ENCODE assay signal across 8 mouse cellular contexts in genomic region chr5:33275754-33276153, GRCm38 (mm10). TPM values are rescaled to one million over a fixed set of nuclear protein-coding genes. Genes with fewer than 3 reads are reported as not detected.
DNase-seq lines count a peak whose midpoint lies in the region; ATAC-seq and TF ChIP-seq lines count a peak whose summit lies in the region.

No protein-coding gene starts in this region.

- 0% methylated on average over 1 of the region's 1 CpGs for WGBS in cerebellum, adult 2 months
- WGBS in lung, embryonic 15.5 days: 11% methylated on average over 1 of the region's 1 CpGs
- WGBS in intestine, embryonic 16.5 days: 21% methylated on average over 1 of the region's 1 CpGs
- 9% methylated on average over 1 of the region's 1 CpGs for WGBS in stomach, embryonic 14.5 days

- no peak for TF ChIP-seq CTCF in cerebellum, adult 2 months (IDR thresholded peaks at IDR 0.05; ENCODE audit: borderline replicate concordance, insufficient read depth, low read depth, low read length)

- H3K9ac ChIP-seq in lung, embryonic 15.5 days: no peak overlapping the region
- no peak overlapping the region for H3K9ac ChIP-seq in intestine, embryonic 16.5 days (ENCODE audit: low read depth, low read length)
- no peak overlapping the region for H3K9ac ChIP-seq in stomach, embryonic 14.5 days (replicated peaks; ENCODE audit: low read depth, low read length)

- peak overlapping the region; percentile 69 for H3K4me3 ChIP-seq in cerebellum, adult 2 months (replicated peaks; ENCODE audit: insufficient read depth, low read depth, low read length)
- peak overlapping the region; percentile 91 for H3K4me3 ChIP-seq in lung, embryonic 15.5 days
- peak overlapping the region; percentile 70; the same call in 1 of the 2 replicates for H3K4me3 ChIP-seq in intestine, embryonic 16.5 days (ENCODE audit: low read length)
- H3K4me3 ChIP-seq in stomach, embryonic 14.5 days (ENCODE audit: low read depth, low read length): no peak overlapping the region

- H3K27ac ChIP-seq in cerebellum, adult 2 months (ENCODE audit: insufficient read depth, low read length): 0 out of 2 replicates have a peak overlapping the region, but pooled peaks have one; percentile 15
- H3K27ac ChIP-seq in lung, embryonic 15.5 days: no peak overlapping the region
- H3K27ac ChIP-seq in intestine, embryonic 16.5 days (ENCODE audit: low read length): no peak overlapping the region
- H3K27ac ChIP-seq in stomach, embryonic 14.5 days (ENCODE audit: low read length): no peak overlapping the region

- H3K36me3 ChIP-seq in lung, embryonic 15.5 days: 0 out of 2 replicates have a peak, but pooled peaks cover 9% of the 10 kb centered on the region
- H3K36me3 ChIP-seq in intestine, embryonic 16.5 days (ENCODE audit: control insufficient read depth, insufficient read depth, low read length): no peaks in the 10 kb centered on the region
- peaks cover 14% of the 10 kb centered on the region; the same call in 1 of the 2 replicates for H3K36me3 ChIP-seq in stomach, embryonic 14.5 days (ENCODE audit: control insufficient read depth, insufficient read depth, low read length)

- no peak for ATAC-seq in cerebellum, adult (ENCODE audit: insufficient number of reproducible peaks, low FRiP score, low TSS enrichment)
- no peak for ATAC-seq in lung, embryonic 15.5 days (ENCODE audit: borderline replicate concordance, extremely low read depth, low FRiP score, low TSS enrichment)
- ATAC-seq in intestine, embryonic 16.5 days: no peak
- no peak for ATAC-seq in stomach, embryonic 14.5 days (ENCODE audit: insufficient number of reproducible peaks, insufficient read depth, low FRiP score, low read depth)

- no peaks in the 10 kb centered on the region for H3K27me3 ChIP-seq in cerebellum, adult 2 months (ENCODE audit: control insufficient read depth, insufficient read depth, low read length)
- H3K27me3 ChIP-seq in lung, embryonic 15.5 days: no peaks in the 10 kb centered on the region
- H3K27me3 ChIP-seq in intestine, embryonic 16.5 days (replicated peaks; ENCODE audit: control insufficient read depth, insufficient read depth, low read length): no peaks in the 10 kb centered on the region
- no peaks in the 10 kb centered on the region for H3K27me3 ChIP-seq in stomach, embryonic 14.5 days (ENCODE audit: control insufficient read depth, insufficient read depth, low read length)

- peaks cover 18% of the 10 kb centered on the region for H3K4me1 ChIP-seq in cerebellum, adult 2 months (ENCODE audit: control insufficient read depth, insufficient read depth, low read length)
- H3K4me1 ChIP-seq in lung, embryonic 15.5 days: peaks cover 28% of the 10 kb centered on the region
- peaks cover 23% of the 10 kb centered on the region for H3K4me1 ChIP-seq in intestine, embryonic 16.5 days (ENCODE audit: control insufficient read depth, insufficient read depth, low read length)
- H3K4me1 ChIP-seq in stomach, embryonic 14.5 days (ENCODE audit: control insufficient read depth, insufficient read depth, low read length): peaks cover 22% of the 10 kb centered on the region

- DNase-seq in cerebellum, adult 2 months: peak in 1 of 2 experiments; percentile 29
- DNase-seq in lung, adult 18-20 months: no peak
- DNase-seq in thymus, postnatal 14 days: no peak
- DNase-seq in urinary bladder, postnatal 10 days (ENCODE audit: low spot score): no peak

- no peak for TF ChIP-seq POLR2A in cerebellum, adult 2 months (IDR thresholded peaks at IDR 0.05; ENCODE audit: borderline replicate concordance, insufficient read depth, low read length)

- peak overlapping the region; percentile 80 for H3K4me2 ChIP-seq in lung, embryonic 15.5 days
- H3K4me2 ChIP-seq in intestine, embryonic 16.5 days (ENCODE audit: low read depth, low read length): no peak overlapping the region
- H3K4me2 ChIP-seq in stomach, embryonic 14.5 days (replicated peaks; ENCODE audit: low read depth, low read length): peak overlapping the region; percentile 49; the same call in 1 of the 2 replicates

- H3K9me3 ChIP-seq in lung, embryonic 15.5 days: no peaks in the 10 kb centered on the region
- H3K9me3 ChIP-seq in intestine, embryonic 16.5 days (ENCODE audit: control insufficient read depth, low read length): no peaks in the 10 kb centered on the region
- H3K9me3 ChIP-seq in stomach, embryonic 14.5 days (ENCODE audit: control insufficient read depth, low read depth, low read length): no peaks in the 10 kb centered on the region

RNA-seq across cellular contexts. Expression of gene Ctbp1, which starts 1.0 kb away (rescaled TPM):
- 325 and 334 TPM in 2 replicates for polyA plus RNA-seq in cerebellum, adult 2 months (2012; rRNA removed)
- polyA plus RNA-seq in lung, embryonic 15.5 days (2015; fragmentation: Nextera tagmentation; extraction: Ambion mirVana): 351 and 372 TPM in 2 replicates
- polyA plus RNA-seq in intestine, embryonic 16.5 days (2015; fragmentation: Nextera tagmentation; extraction: Ambion mirVana): 181 and 223 TPM in 2 replicates
- 323 and 344 TPM in 2 replicates for polyA plus RNA-seq in stomach, embryonic 14.5 days (2014; fragmentation: Nextera tagmentation; extraction: Ambion mirVana)

RNA-seq across cellular contexts. Expression of gene Spon2, which starts 57.5 kb away (rescaled TPM):
- polyA plus RNA-seq in cerebellum, adult 2 months (2012; rRNA removed): 0.21 and 0.33 TPM in 2 replicates
- polyA plus RNA-seq in lung, embryonic 15.5 days (2015; fragmentation: Nextera tagmentation; extraction: Ambion mirVana): 21.3 and 26.4 TPM in 2 replicates
- 35.1 and 37.0 TPM in 2 replicates for polyA plus RNA-seq in intestine, embryonic 16.5 days (2015; fragmentation: Nextera tagmentation; extraction: Ambion mirVana)
- 23.6 and 23.7 TPM in 2 replicates for polyA plus RNA-seq in stomach, embryonic 14.5 days (2014; fragmentation: Nextera tagmentation; extraction: Ambion mirVana)

RNA-seq across cellular contexts. Expression of gene Maea, which starts 59.6 kb away (rescaled TPM):
- 132 and 145 TPM in 2 replicates for polyA plus RNA-seq in cerebellum, adult 2 months (2012; rRNA removed)
- 124 and 130 TPM in 2 replicates for polyA plus RNA-seq in lung, embryonic 15.5 days (2015; fragmentation: Nextera tagmentation; extraction: Ambion mirVana)
- polyA plus RNA-seq in intestine, embryonic 16.5 days (2015; fragmentation: Nextera tagmentation; extraction: Ambion mirVana): 128 and 135 TPM in 2 replicates
- 124 and 130 TPM in 2 replicates for polyA plus RNA-seq in stomach, embryonic 14.5 days (2014; fragmentation: Nextera tagmentation; extraction: Ambion mirVana)

Comparison
In these comparisons a context has a peak if more than half of its experiments do, and no peak if none do; other contexts are left out.
1. RNA of gene Spon2, which starts 57.5 kb away (polyA plus RNA-seq): 35.1 to 37.0 TPM in intestine, embryonic 16.5 days, 21.3 to 26.4 TPM in lung, embryonic 15.5 days and 23.6 to 23.7 TPM in stomach, embryonic 14.5 days; 0.21 to 0.33 TPM in cerebellum, adult 2 months; every median in the first group is over 10 times any median in the second.